Mouse (Mus musculus): ENCODE results near the gene Apc2.

The Apc2 gene

GRCm38 (mm10) chr10:80321014-80321669 is 25.4 kb downstream of the Apc2 start:
- in situ Hi-C loops (cut with MboI, MseI): no loop called here

- in situ Hi-C loops (cut with MboI, MseI): no loop called here
Observed at GRCm38 (mm10) chr10:80321670-80322581, 26.1 kb downstream of the Apc2 start.

GRCm38 (mm10) chr10:80322811-80323211 is 27.0 kb downstream of the Apc2 start:
- in situ Hi-C loops (cut with MboI, MseI): no loop called here

GRCm38 (mm10) chr10:80323261-80324119 is 27.7 kb downstream of the Apc2 start:
- in situ Hi-C loops (cut with MboI, MseI): no loop called here

GRCm38 (mm10) chr10:80324120-80325037 is 28.6 kb downstream of the Apc2 start:
- in situ Hi-C loops (cut with MboI, MseI): no loop called here

- in situ Hi-C loops (cut with MboI, MseI): no loop called here
Observed at GRCm38 (mm10) chr10:80325045-80325444, 29.3 kb downstream of the Apc2 start.

- in situ Hi-C loops (cut with MboI, MseI): no loop called here
Observed at GRCm38 (mm10) chr10:80329273-80330081, 33.7 kb downstream of the Apc2 start, which contains the start of the genes Pcsk4 and Reep6. Pcsk4 (minus strand) TSS chr10:80329498. Reep6 (plus strand) TSS chr10:80329953.

GRCm38 (mm10) chr10:80330084-80330483 is 34.3 kb downstream of the Apc2 start:
- in situ Hi-C loops (cut with MboI, MseI): no loop called here

GRCm38 (mm10) chr10:80330888-80331287 is 35.1 kb downstream of the Apc2 start:
- in situ Hi-C loops (cut with MboI, MseI): no loop called here

- in situ Hi-C loops (cut with MboI, MseI): no loop called here
Observed at GRCm38 (mm10) chr10:80331636-80332524, 36.1 kb downstream of the Apc2 start.

- in situ Hi-C loops (cut with MboI, MseI): no loop called here
Observed at GRCm38 (mm10) chr10:80332525-80332989, 36.8 kb downstream of the Apc2 start.

GRCm38 (mm10) chr10:80336263-80336662 is 40.5 kb downstream of the Apc2 start:
- in situ Hi-C loops (cut with MboI, MseI): no loop called here

- in situ Hi-C loops (cut with MboI, MseI): no loop called here
Observed at GRCm38 (mm10) chr10:80339941-80340750, 44.4 kb downstream of the Apc2 start.

- in situ Hi-C loops (cut with MboI, MseI): no loop called here
Observed at GRCm38 (mm10) chr10:80341026-80341425, 45.2 kb downstream of the Apc2 start.

GRCm38 (mm10) chr10:80341491-80342304 is 45.9 kb downstream of the Apc2 start:
- in situ Hi-C loops (cut with MboI, MseI): no loop called here

GRCm38 (mm10) chr10:80342305-80342748 is 46.5 kb downstream of the Apc2 start:
- in situ Hi-C loops (cut with MboI, MseI): no loop called here

All from T-helper 1 cell (primary cell).